Mouse (Mus musculus) spleen, embryonic (tissue): ENCODE measurements around the gene Itgb5.

Experiments
- CTCF ChIA-PET: fragments of 350-600 bp; sonication (Branson Sonifier 250); formaldehyde crosslinking; loops from one replicate; lab custom pipeline; 2022; lab: Charles Lee

Itgb5 gene

DNA sequence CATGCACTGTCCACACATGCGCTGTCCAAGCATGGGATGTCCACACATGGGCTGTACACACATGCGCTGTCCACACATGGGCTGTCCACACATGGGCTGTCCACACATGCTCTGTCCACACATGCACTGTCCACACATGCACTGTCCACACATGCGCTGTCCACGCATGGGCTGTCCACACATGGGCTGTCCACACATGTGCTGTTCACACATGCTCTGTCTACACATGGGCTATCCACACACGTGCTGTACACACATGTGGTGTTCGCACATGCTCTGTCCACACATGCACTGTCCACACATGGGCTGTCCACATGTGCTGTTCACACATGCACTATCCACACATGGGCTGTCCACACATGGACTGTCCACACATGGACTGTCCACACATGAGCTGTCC is 154.2 kb downstream of the Itgb5 start:
- CTCF ChIA-PET = no interaction called here

DNA sequence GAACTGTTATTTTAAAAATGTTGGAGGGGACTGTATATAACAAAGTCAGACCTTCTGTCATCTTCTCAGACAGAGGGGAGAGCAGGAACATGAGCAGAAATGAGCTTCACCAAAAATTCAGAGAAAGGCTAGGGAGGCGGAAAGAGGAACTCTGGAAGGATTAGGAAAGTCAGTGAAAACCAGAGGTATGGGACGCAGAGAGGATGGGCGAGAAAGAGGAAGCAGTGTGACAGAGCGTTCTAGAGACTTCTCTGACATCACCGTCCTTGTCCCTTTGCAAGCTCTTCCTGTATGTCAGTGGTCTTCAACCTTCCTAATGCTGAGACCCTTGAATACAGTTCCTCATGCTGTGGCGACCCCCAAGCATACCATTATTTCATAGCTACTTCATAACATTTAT is 155.9 kb downstream of the Itgb5 start:
- CTCF ChIA-PET = interaction anchor here (0.6 kb wide), 1 partner anchor 85 kb away, joined by 3 read pairs; no protein-coding TSS in a partner anchor

GRCm38 (mm10) chr16:33986993-33987392 is 157.5 kb downstream of the Itgb5 start:
- CTCF ChIA-PET = interaction anchor here (0.6 to 0.7 kb wide), 2 partner anchors 8 to 12 kb away, joined by 3 read pairs; no protein-coding TSS in a partner anchor

DNA sequence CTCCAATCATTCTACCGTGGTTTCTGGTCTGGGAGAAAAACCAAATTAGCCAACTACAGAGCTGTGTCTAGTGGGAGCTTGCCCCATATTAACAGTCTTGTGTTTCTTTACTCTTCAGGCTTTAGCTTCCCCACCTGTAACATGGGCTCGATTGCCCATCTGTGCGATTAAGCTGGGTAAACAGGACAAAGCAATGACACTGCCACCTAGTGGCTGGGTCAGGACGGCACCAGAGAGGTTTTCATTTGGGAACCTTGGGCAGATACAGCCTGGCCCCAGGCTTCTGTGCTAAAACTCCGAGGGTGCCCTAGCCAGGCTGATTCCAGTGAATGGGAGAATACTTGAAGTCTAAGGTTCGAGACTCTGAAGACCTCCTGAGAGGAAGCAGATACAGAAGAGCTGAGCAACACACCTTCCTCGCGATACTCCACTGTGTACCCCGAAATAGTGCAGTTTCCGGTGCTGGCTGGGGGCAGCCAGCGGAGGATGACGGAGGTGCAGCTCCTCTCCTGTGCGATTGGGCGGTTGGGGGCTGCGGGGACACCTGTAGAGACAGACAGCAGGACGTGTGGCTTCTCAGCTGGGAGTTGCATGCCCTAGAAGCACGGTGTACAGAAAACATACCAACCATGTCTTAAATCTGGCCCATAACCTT is 159.0 kb downstream of the Itgb5 start:
- CTCF ChIA-PET = interaction anchor here (0.6 to 1.6 kb wide), 3 partner anchors 12 to 158 kb away, joined by 3 to 5 read pairs (median 4); no protein-coding TSS in a partner anchor

- CTCF ChIA-PET = interaction anchor here (1.3 to 1.6 kb wide), 2 partner anchors 12 kb away, joined by 3 to 5 read pairs; no protein-coding TSS in a partner anchor
These were observed 159.6 kb downstream of the Itgb5 start for GRCm38 (mm10) chr16:33989106-33989505.

DNA sequence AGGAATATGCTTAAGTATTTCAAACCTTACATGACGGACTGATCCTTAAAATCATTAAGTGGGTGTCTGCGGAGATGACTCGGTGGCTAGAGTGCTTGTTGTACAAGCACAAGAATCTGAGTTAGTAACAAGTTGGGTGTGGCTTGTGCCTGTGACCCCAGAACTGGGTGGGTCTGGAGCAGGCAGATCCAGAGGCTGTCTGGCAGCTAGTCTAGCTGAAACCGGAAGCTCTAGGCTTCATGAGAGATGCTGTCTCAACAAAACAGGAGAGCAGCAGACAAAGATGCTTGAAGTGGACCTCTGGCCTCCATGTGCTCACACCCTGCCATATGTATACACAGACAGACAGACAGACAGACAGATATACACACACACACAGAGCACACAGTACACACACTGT is 161.2 kb downstream of the Itgb5 start:
- CTCF ChIA-PET = no interaction called here

DNA sequence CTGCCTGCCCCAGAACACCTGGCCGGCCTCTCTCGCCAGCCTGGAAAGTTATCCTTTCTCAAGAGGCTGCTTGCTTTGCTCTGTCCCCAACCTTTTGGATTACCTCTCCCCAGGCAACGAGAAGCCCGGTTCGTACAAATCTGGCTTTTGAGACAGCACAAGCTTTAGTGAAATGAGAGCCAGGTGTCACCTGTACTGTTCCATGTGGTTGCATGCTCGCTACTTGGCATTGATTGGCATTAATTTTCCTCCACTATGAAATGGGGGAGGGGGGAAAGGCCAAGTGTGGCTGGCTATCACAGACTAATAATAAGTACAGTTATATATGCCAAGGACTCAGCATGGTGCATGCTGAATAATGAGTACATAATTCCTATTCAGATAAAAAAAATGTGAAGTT is 164.9 kb downstream of the Itgb5 start:
- CTCF ChIA-PET = interaction anchor here (2.6 kb wide), 1 partner anchor 120 kb away, joined by 22 read pairs; no protein-coding TSS in a partner anchor

- CTCF ChIA-PET = interaction anchor here (2.6 kb wide), 1 partner anchor 119 kb away, joined by 22 read pairs; no protein-coding TSS in a partner anchor
These were observed 166.0 kb downstream of the Itgb5 start for GRCm38 (mm10) chr16:33995496-33995895.

DNA sequence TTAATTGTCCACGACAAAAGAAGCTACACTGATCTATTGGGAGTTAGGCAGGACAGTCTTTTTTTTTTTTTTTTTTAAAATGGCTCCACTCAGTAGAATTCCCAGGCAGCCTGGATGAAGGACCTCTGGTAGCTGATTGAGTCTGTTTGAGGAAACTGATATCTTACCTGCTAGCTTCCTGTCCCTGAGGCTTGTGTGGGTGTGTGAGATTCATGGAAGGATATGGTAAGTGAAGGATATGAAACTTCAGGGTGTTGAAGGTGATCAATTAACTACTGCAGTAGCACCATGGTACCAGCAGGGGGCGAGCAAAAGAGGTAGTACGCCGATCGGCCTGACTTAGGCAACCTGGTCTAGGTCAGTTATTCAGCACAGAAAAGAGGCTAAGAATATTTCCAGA is 166.6 kb downstream of the Itgb5 start:
- CTCF ChIA-PET = interaction anchor here (0.5 to 2.6 kb wide), 2 partner anchors 23 to 118 kb away, joined by 3 to 22 read pairs; no protein-coding TSS in a partner anchor

GRCm38 (mm10) chr16:33998011-33998410 is 168.5 kb downstream of the Itgb5 start:
- CTCF ChIA-PET = no interaction called here
